In the genomic region with DNA sequence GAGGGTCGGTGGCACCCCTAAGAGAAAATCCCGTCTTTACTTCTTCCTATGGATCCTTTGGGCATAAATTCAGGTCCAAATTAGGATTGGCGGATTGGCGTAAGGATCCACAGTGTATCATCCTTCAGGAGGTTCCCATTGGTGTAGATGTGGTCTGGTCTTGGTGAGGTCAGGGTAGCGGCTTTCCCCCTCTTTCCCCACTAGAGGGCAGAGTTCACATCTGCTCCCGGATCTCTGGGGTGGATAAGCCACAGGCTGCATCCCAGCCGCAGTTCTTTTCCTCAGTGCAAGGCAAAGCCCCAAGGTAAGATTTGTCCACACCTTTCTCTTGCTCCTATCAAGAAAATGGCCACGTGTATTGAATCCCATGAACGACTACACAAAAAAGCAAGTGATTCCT, we compare ENCODE assay signal across 8 mouse cellular contexts. TPM values are rescaled to one million over a fixed set of nuclear protein-coding genes. Genes with fewer than 3 reads are reported as not detected.
DNase-seq lines count a peak whose midpoint lies in the region; ATAC-seq and TF ChIP-seq lines count a peak whose summit lies in the region.

No protein-coding gene starts in this region.

- H3K4me3 ChIP-seq in cerebellum, adult 2 months (replicated peaks; ENCODE audit: insufficient read depth, low read depth, low read length): no peak overlapping the region
- H3K4me3 ChIP-seq in forebrain, postnatal 0 days (ENCODE audit: low read depth, low read length): no peak overlapping the region
- no peak overlapping the region for H3K4me3 ChIP-seq in left cerebral cortex, adult 2 months
- H3K4me3 ChIP-seq in stomach, embryonic 14.5 days (ENCODE audit: low read depth, low read length): no peak overlapping the region

- no peaks in the 10 kb centered on the region for H3K36me3 ChIP-seq in forebrain, postnatal 0 days (ENCODE audit: insufficient read depth)
- H3K36me3 ChIP-seq in stomach, embryonic 14.5 days (ENCODE audit: control insufficient read depth, insufficient read depth, low read length): no peaks in the 10 kb centered on the region

- H3K9me3 ChIP-seq in forebrain, postnatal 0 days (ENCODE audit: low read length): no peaks in the 10 kb centered on the region
- H3K9me3 ChIP-seq in stomach, embryonic 14.5 days (ENCODE audit: control insufficient read depth, low read depth, low read length): no peaks in the 10 kb centered on the region

- H3K4me2 ChIP-seq in forebrain, postnatal 0 days (ENCODE audit: low read depth): no peak overlapping the region
- H3K4me2 ChIP-seq in stomach, embryonic 14.5 days (replicated peaks; ENCODE audit: low read depth, low read length): no peak overlapping the region

- DNase-seq in 3T3-L1 (ENCODE audit: low read depth, low spot score) (peak; percentile 59), MN1 (ENCODE audit: low spot score) (peak; percentile 94)
- peak; percentile 50 to 54 for DNase-seq in cerebellum, adult 2 months
- DNase-seq in forebrain, postnatal 0 days: peak; percentile 36
- DNase-seq in hindlimb bud, embryonic 11.5 days (ENCODE audit: extremely low spot score, low read depth, low spot score): peak; percentile 49
- peak; percentile 50 to 56 for DNase-seq in left cerebral cortex, adult 2 months (ENCODE audit: extremely low spot score in 1 of 2, low spot score in 2 of 2)
- DNase-seq in mesoderm, embryonic 11.5 days (ENCODE audit: low read depth, low spot score): peak; percentile 81

- intact Hi-C loops in left cerebral cortex, adult 2 months (cut with DNase I): loop anchor here (5.0 to 10.0 kb wide), 5 partner anchors 68 to 263 kb away; a partner anchor contains a TSS

- no peak overlapping the region for H3K27ac ChIP-seq in cerebellum, adult 2 months (ENCODE audit: insufficient read depth, low read length)
- H3K27ac ChIP-seq in forebrain, postnatal 0 days (ENCODE audit: low read depth, low read length): no peak overlapping the region
- H3K27ac ChIP-seq in left cerebral cortex, adult 2 months: peak overlapping the region; percentile 75
- no peak overlapping the region for H3K27ac ChIP-seq in stomach, embryonic 14.5 days (ENCODE audit: low read length)

- no peaks in the 10 kb centered on the region for H3K4me1 ChIP-seq in cerebellum, adult 2 months (ENCODE audit: control insufficient read depth, insufficient read depth, low read length)
- H3K4me1 ChIP-seq in forebrain, postnatal 0 days (ENCODE audit: insufficient read depth): no peaks in the 10 kb centered on the region
- 0 out of 2 replicates have a peak, but pooled peaks cover 3% of the 10 kb centered on the region for H3K4me1 ChIP-seq in stomach, embryonic 14.5 days (ENCODE audit: control insufficient read depth, insufficient read depth, low read length)

- 20% methylated on average over 9 of the region's 9 CpGs for WGBS in cerebellum, adult 2 months
- WGBS in forebrain, postnatal 0 days: 26% methylated on average over 9 of the region's 9 CpGs
- WGBS in stomach, embryonic 14.5 days: 27% methylated on average over 9 of the region's 9 CpGs

- H3K27me3 ChIP-seq in cerebellum, adult 2 months (ENCODE audit: control insufficient read depth, insufficient read depth, low read length): no peaks in the 10 kb centered on the region
- no peaks in the 10 kb centered on the region for H3K27me3 ChIP-seq in forebrain, postnatal 0 days (ENCODE audit: insufficient read depth, low read length)
- no peaks in the 10 kb centered on the region for H3K27me3 ChIP-seq in stomach, embryonic 14.5 days (ENCODE audit: control insufficient read depth, insufficient read depth, low read length)

- TF ChIP-seq POLR2A in cerebellum, adult 2 months (IDR thresholded peaks at IDR 0.05; ENCODE audit: borderline replicate concordance, insufficient read depth, low read length): no peak

- ATAC-seq in forebrain, postnatal 0 days: peak; percentile 66
- ATAC-seq in stomach, embryonic 14.5 days (ENCODE audit: insufficient number of reproducible peaks, insufficient read depth, low FRiP score, low read depth): 0 out of 2 replicates have a peak, but pooled peaks have one; percentile 58

- H3K9ac ChIP-seq in forebrain, postnatal 0 days: no peak overlapping the region
- no peak overlapping the region for H3K9ac ChIP-seq in stomach, embryonic 14.5 days (replicated peaks; ENCODE audit: low read depth, low read length)

- peak; percentile 70; the same call in 1 of the 2 replicates for TF ChIP-seq CTCF in cerebellum, adult 2 months (IDR thresholded peaks at IDR 0.05; ENCODE audit: borderline replicate concordance, insufficient read depth, low read depth, low read length)
- TF ChIP-seq CTCF in forebrain, postnatal 0 days (IDR thresholded peaks at IDR 0.05; ENCODE audit: low read depth): peak; percentile 68
- peak; percentile 70 for TF ChIP-seq CTCF in left cerebral cortex, adult 2 months (IDR thresholded peaks at IDR 0.05)

RNA-seq across cellular contexts. Expression of a gene that starts 51.8 kb away (rescaled TPM):
- polyA plus RNA-seq in cerebellum, adult 2 months (2012; rRNA removed): 16.2 and 20.6 TPM in 2 replicates
- total RNA-seq in forebrain, postnatal 0 days (2014; rRNA removed): 0.43 and 1.3 TPM in 2 replicates
- 0.38 and 0.43 TPM in 2 replicates for polyA plus RNA-seq in forebrain, postnatal 0 days (2015; fragmentation: Nextera tagmentation; extraction: Ambion mirVana)
- 1 to 10 TPM; 3.1 to 4.5 TPM for total RNA-seq in left cerebral cortex, adult 2 months (2021)
- 0.30 and 0.86 TPM in 2 replicates for polyA plus RNA-seq in stomach, embryonic 14.5 days (2014; fragmentation: Nextera tagmentation; extraction: Ambion mirVana)

Comparison
In these comparisons a context has a peak if more than half of its experiments do, and no peak if none do; other contexts are left out.
1. DNase-seq: peak in every context shown above with its lines; median percentile 94 in MN1; 81 in mesoderm, embryonic 11.5 days; 59 in 3T3-L1; 53 in left cerebral cortex, adult 2 months; 52 in cerebellum, adult 2 months; 49 in hindlimb bud, embryonic 11.5 days; 36 in forebrain, postnatal 0 days.